Mouse (Mus musculus) urinary bladder, postnatal 36 days (tissue): ENCODE measurements around the gene Ccl28.
A peak's percentile ranks its signal among the peaks of the same experiment; 100 is the strongest.
"Not testable (repeated sequence)": the region's sequence is repeated elsewhere in the genome, so short reads cannot be mapped to it uniquely, and the experiment has no call there.

ENCODE experiments used
- DNase-seq, 2 experiments: peaks; one replicate each; pipeline ENCODE4 v3.0.0; 2022; ENCODE audit warnings: low spot score in 2 of 2, mixed read lengths in 1 of 2

Ccl28 gene

DNA sequence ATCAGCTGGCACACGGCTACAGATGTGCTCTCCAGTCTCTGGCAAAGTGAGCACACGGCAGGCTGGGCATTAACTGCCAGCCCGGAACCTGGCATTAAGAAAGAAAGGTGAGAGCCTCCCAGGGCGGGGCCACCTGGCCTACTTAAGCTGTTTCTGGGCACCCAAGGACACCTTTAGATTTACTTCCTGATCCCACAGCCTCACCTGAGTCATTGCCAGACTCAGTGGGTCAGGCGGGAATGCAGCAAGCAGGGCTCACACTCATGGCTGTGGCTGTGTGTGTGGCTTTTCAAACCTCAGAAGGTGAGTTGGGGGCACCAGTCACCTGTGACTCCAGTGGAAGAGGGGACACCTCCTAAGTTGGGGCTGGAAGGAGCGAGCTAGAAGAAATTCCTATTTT lies at the start of gene Ccl28:
Ccl28 (plus strand) TSS at position 186 of the 400 bp plus-strand sequence.
- no peak for DNase-seq

DNA sequence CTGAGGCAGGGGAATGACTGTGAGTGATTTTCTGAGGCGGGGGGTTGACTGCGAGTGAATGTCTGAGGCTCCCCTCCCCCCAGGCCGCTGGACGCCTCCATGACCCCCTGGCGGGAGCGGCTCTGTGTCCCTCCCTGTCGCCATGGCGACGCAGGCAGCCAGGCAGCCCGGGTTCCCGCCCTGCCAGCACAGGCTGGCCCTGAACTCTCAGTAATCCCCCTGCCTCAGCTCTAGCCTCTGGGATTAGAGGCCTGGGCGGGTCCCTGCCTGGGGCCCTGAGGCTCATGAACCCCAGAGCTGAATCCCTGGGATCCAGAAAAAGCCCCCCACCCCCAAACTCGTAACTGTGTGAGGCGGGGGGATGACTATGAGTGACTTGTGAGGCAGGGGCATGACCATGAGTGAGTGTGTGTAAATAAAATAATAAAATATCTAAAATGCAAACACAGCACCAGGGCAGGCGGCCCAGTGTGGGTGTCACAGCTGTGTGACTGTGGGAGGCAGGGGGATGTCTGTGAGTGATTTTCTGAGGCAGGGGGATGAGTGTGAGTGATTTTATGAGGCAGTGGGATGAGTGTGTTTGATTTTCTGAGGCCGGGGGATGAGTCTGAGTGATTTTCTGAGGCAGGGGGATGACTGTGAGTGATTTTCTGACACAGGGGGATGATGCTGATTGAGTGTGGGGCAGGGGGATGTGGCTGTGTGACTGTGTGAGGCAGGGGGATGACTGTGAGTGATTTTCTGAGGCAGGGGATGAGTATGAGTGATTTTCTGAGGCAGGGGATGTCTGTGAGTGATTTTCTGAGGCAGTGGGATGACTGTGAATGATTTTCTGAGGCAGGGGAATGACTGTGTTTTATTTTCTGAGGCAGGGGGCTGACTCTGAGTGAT lies 27.1 kb upstream of the Ccl28 start:
- peak in 1 of 2 experiments; percentile 41 for DNase-seq

- not testable (repeated sequence) for DNase-seq
Measured at GRCm38 (mm10) chr13:119598466-119598865, 25.2 kb upstream of the Ccl28 start.

DNA sequence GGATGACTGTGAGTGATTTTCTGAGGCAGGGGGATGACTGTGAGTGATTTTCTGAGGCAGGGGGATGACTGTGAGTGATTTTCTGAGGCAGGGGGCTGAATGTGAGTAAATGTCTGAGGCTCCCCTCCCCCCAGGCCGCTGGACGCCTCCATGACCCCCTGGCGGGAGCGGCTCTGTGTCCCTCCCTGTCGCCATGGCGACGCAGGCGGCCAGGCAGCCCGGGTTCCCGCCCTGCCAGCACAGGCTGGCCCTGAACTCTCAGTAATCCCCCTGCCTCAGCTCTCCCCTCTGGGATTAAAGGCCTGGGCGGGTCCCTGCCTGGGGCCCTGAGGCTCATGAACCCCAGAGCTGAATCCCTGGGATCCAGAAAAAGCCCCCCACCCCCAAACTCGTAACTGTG lies 24.6 kb upstream of the Ccl28 start:
- DNase-seq = peak; percentile 24 to 38

GRCm38 (mm10) chr13:119599498-119599897 lies 24.1 kb upstream of the Ccl28 start:
- DNase-seq = not testable (repeated sequence)

DNA sequence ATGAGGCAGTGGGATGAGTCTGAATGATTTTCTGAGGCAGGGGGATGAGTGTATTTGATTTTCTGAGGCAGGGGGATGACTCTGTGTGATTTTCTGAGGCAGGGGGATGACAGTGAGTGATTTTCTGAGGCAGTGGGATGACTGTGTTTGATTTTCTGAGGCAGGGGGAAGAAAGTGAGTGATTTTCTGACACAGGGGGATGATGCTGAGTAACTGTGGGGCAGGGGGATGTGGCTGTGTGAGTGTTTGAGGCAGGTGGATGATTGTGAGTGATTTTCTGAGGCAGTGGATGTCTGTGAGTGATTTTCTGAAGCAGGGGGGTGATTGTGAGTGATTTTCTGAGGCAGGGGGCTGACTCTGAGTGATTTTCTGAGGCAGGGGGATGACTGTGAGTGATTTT lies 23.5 kb upstream of the Ccl28 start:
- peak in 1 of 2 experiments; percentile 43 for DNase-seq

GRCm38 (mm10) chr13:119602688-119603331 lies 20.8 kb upstream of the Ccl28 start:
- peak; percentile 13 to 36 for DNase-seq

DNA sequence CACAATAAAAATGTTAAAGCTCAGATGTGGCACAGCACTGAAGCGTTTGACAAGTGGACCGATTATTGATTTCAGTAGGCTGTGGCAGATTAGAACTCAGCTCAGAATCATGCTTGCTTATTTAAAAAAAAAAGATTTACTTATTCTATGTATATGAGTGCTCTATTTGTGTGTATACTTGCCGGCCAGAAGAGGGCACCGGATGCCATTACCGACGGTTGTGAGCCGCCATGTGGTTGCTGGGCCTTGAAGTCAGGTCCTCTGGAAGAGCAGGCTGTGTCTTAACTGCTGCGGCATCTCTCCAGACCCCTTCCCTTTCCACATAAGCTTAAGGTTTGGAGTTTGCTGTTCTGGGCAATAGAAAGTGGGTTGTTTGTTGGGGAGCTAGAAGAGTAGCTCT lies 19.7 kb upstream of the Ccl28 start:
- DNase-seq = not testable (repeated sequence)

- not testable (repeated sequence) for DNase-seq
Measured at GRCm38 (mm10) chr13:119604322-119604721, 19.3 kb upstream of the Ccl28 start.

- no peak for DNase-seq
Measured at GRCm38 (mm10) chr13:119618841-119619240, 4.8 kb upstream of the Ccl28 start.

DNA sequence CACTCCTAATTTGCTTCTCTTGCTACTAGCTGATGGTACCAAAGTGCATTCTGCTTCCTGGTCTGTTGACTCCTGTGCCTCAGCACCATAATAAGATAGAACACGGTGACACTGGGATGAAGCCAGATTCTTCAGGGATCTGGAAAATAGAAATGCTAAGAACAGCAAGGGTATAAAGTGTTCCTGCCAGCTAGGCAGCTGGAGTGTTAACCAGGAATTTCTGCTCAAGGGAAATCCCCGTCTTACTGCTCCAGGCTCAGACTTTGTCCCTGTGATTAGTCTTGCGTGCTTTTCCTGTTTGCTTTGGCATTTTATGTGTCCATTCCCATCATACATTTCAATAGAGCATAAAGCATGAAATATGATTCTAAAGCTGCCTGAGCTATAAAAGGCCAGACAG lies 3.9 kb upstream of the Ccl28 start:
- DNase-seq = no peak

DNA sequence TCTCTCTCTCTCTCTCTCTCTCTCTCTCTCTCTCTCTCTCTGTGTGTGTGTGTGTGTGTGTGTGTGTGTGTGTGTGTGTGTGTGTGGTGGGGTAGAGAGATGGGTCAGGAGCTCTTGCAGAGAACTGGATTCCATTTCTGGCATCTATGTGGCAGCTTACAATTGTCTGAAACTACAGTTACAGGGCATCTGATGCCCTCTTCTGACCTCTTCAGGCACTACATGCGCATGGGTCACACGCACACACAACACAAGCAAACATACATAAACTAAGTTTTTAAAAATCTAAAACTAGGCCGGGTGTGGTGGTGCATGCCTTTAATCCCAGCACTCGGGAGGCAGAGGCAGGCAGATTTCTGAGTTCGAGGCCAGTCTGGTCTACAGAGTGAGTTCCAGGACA lies 2.3 kb downstream of the Ccl28 start:
- DNase-seq = not testable (repeated sequence)

DNA sequence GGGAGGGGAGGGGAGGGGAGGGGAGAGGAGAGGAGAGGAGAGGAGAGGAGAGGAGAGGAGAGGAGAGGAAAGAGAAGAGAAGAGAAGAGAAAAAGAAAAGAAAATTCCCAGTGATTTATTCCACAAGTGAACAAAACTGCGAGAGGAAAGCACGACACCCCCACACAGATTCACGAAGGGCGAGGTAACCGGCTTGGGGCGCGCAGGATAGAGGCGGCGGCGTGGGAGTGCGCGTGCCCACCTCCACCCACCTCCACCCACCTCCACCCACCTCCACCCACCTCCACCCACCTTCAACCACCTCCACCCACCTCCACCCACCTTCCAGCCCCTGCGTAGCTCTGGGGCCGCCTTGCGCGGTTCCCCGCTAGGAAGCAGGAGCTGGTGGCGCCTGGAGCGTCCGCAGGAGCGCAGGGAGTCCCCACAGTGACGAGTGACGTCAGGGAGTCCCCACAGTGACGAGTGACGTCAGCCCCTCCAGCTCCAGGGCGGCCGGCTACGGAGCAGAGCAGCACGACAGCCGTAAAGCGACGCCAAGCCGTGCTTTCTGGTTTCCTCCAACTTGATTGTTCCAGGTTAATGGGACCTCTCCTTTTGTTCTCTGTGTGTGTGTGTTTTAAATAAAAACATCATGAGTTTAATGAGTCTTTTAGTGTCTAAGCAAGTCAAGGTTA lies 8.0 kb downstream of the Ccl28 start:
- peak; percentile 56 to 83 for DNase-seq

- no peak for DNase-seq
Measured at GRCm38 (mm10) chr13:119632156-119632548, 8.5 kb downstream of the Ccl28 start.

DNA sequence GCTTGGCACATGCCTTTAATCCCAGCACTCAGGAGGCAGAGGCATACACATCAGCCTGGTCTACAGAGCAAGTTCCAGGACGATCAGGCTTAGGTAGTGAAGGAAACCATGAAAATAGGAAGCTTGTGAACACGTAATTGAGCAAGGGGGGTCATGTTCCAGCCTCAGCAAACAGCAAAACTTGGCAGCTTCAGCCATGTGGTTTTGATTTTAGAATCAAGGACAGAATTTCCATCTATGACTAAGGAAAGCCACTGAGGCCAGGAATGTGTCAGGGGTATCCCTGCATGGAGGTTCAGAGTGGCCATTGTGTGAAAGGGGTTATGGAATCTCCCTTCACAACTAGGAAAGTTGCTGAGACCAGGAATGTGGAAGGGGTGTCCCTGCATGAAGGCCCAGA lies 11.9 kb downstream of the Ccl28 start:
- DNase-seq = no peak

- no peak for DNase-seq
Measured at GRCm38 (mm10) chr13:119637837-119638236, 14.2 kb downstream of the Ccl28 start.

- DNase-seq = no peak
Measured at GRCm38 (mm10) chr13:119638449-119638848, 14.8 kb downstream of the Ccl28 start.

GRCm38 (mm10) chr13:119639302-119639701 lies 15.7 kb downstream of the Ccl28 start:
- no peak for DNase-seq

DNA sequence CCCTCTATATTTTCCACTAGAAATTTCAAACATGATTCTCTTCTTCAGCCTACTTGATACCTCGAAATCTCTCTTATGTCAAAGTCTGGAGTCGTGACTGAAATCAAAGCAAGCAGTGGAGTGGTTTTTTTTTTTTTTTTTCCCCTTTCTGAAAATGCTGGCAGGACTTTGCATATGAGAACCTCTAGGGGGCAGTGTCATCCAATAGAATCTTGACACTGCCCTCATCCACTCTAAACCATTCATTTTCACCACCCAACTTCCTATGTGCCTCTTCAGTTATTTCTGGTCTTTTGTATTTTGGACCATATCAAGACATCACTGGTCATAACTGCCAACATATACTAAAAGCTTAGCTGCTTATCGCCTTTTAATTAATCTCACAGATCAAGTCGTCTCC lies 16.9 kb downstream of the Ccl28 start:
- DNase-seq = no peak

DNA sequence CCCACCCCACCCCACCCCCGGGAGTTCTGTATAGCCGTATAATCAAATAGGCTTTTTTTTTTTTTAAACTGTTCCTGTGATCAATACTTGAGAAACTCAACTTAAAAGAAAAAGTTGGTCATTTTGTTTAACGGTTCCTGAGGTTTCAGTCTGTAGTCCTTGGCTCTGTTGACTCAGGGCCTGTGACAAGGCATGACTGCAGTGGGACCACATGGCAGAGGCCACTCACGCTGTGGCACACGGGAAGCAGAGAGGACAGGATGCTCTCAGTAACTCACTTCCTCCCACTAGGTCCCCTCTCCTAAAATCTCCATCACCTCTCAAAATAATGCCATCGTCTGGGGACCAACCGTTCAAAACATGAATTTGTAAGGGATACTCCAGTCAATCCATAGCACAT lies 17.5 kb downstream of the Ccl28 start:
- no peak for DNase-seq

DNA sequence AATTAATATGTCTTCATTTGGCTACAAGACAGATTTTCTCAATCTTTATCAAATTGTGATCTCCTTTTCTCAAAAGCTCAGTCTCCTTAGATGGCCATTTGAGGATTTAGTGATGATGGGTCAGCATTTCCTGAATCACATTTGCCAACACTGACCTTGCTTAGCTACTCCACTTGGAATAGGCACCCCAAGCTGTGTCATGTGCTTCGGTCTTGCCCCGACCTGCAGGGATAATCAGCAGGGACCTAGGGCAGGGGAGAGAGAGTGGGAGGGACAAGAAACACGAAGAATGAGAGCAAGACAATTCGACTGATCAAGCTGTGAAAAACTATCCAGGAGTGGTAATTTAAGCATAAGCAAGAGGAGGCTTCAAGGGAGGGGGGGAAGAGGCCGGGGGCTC lies 21.1 kb downstream of the Ccl28 start:
- DNase-seq = no peak

DNA sequence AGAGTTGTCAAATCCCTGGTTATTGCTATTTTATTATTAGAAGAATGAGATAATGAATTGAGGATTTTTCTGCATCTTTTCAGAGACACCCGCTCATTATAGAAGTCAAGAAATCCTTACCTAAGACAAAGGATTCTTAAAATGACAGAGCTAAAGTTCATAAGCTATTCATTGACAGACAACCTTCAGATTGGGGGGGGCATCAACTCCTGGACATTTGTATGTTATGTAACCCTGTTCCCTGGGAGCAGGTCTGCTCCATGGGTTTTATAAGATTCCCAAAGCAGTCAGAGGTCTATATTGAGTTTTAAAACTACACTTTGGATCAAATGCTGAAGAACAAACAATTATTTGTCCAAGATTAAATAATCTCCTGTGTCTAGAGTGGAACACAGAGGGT lies 22.9 kb downstream of the Ccl28 start:
- no peak for DNase-seq
